Mouse (Mus musculus): ENCODE measurements at regions not wholly inside any gene's neighbourhood (a gene's known extent, or its start where the extent isn't known, plus 50 kb on each side); places are given as distances from the start of the nearest gene placed in this dataset.

DNA sequence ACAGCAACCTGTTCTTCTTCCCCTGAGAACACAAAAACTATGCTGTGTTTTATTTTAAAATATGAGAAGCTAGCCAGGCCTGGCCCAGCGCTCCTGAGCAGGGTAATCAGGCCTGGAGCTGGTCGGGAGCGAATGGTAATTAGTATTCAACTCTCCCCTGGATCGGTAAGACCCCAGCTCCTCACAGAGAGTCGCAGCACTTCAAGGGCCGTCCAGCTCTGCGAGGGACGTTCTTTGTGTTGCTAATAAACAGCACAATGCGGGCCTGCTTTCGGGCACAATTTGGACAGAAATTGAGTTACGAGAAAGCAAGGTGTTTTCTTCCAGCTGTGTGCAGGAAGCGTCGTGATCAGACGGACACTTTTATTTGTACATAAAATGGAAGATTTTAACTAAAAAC is 69.5 kb upstream of the Spaca7 start:
- no peak for DNase-seq (ENCODE audit: low spot score)

DNA sequence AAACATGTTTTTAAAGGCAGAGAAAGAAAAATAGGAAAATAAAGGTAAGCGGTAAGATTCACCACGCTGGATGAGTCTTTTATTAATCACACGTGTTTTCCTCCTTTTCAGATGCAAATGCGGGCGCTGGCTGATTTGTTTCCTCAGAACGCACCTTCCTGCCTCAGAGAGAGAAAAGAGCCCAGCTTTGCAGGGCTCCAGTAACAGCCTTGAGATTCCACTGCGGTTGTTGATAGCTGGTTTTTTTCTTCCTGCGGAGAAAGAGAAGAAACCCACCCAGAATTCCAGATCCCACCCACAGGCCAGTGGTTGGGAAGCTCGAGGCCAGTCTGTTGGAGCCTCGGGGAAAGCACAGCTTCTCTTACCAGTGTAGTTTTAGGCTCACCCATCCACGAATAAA is 68.6 kb upstream of the Spaca7 start:
- DNase-seq (ENCODE audit: low spot score), result no peak

- no peak for DNase-seq (ENCODE audit: low spot score)
Measured at GRCm38 (mm10) chr8:12504777-12505176, 68.1 kb upstream of the Spaca7 start.

DNA sequence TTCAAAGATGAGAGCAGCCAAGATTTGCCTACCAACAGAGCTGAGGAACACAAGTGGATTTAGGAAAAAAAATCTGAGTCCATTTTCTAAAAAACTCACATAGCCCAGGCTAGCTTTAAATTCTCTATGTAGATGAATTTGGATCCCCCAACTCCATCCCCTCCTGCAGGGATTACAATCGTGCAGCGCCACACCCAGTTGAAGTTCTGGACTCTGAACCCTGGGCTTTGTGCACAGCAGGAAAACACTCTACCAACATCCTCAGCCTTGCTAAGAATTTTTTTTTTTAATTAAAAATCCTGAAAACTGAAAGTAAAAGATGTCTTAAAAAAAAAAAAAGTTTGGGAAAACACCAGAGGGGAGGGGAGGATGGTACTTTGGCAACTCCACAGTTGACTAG is 62.6 kb upstream of the Spaca7 start:
- DNase-seq (ENCODE audit: low spot score), result no peak

DNA sequence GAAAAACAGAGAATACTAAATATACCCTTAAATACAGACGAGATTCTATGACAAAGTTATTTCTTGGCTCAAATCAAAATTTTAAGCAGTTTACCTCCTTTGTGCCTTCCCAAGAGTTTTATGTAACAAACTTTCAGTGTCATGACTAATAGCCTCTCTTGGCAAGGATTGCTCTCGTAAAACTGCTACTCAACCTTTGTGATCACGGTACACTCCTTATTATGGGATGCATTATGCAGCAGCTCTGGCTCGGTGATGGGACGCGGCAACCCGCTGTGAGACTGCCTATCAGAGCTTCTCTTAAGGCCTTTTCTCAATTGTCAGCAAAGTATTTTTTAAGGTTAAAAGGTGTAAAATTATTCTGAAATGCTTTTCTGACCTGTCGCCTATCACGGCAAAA is 59.8 kb upstream of the Spaca7 start:
- no peak for DNase-seq (ENCODE audit: low spot score)

DNA sequence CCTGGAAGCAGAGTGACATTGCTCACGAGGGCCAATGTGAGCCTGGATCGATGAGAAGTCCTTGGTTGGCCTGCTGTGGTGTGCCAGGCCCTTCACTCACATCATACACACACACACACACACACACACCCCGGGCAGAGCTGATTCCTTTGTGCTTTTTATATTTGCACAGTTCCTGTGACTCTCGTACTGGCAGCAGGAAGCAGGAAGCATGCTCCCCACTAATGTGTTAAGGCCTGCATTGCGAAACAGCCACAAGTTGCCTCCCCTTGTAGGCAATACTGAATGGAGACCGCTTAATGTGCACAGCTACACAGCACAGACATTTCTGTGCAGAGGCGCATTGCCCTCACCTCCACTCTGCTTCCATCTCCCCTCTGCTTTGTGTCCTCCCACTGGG is 58.7 kb upstream of the Spaca7 start:
- DNase-seq (ENCODE audit: low spot score), result no peak

DNA sequence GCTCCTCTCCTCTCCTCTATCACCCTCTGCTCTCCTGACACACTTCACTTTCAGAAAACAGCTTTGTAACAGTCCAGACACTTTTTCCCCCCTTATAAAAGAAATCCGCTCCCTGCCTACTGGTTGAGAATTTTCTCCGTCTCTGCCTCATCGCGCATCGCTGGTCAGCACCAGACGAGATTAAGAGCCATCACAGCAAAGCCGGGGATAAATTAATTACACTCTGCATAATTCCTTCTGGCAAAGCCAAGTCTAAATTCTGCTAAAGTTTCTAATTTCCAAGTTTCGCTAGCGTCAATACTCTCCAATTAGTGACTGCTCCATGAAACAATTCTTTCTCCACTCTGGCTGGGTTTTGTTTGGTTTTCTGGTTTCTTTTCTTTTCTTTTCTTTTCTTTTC is 51.2 kb upstream of the Spaca7 start:
- no peak for DNase-seq (ENCODE audit: low spot score)

All from yolk sac, embryonic 10.5 days (tissue).